Mouse (Mus musculus) limb, embryonic 14.5 days (tissue): Measurements from ENCODE around the gene Hspg2. TPM values are rescaled to one million over a fixed set of nuclear protein-coding genes. Genes with fewer than 3 reads are reported as not detected.
A peak's percentile ranks its signal among the peaks of the same experiment; 100 is the strongest.
"Not testable (repeated sequence)": the region's sequence is repeated elsewhere in the genome, so short reads cannot be mapped to it uniquely, and the experiment has no call there.

ENCODE experiments used
- ATAC-seq: fragments of 200-750 bp; cut with Nextera tagmentation; 2 replicates; pipeline ENCODE4 v1.8.0; 2017; ENCODE audit warnings: low read depth, moderate number of reproducible peaks, moderate TSS enrichment; ENCODE audit not compliant: low FRiP score
- DNase-seq: peaks from one replicate; pipeline ENCODE4 v3.0.0-alpha.2; 2015; ENCODE audit warnings: low spot score
- H3K27ac ChIP-seq: fragments of 300-500 bp; sonication (generic); replicated peaks from 2 replicates; pipeline ENCODE4 v1.5.1; 2014; ENCODE audit warnings: low read depth, mild to moderate bottlenecking, low read length, moderate library complexity, mixed read lengths
- H3K27me3 ChIP-seq: fragments of 300-500 bp; sonication (generic); 2 replicates; pipeline ENCODE4 v1.6.1; 2014; ENCODE audit warnings: low read length, mixed read lengths; ENCODE audit not compliant: control insufficient read depth, insufficient read depth
- H3K36me3 ChIP-seq: fragments of 300-500 bp; sonication (generic); 2 replicates; pipeline ENCODE4 v1.6.1; 2014; ENCODE audit warnings: mild to moderate bottlenecking, low read length, moderate library complexity, mixed read lengths; ENCODE audit not compliant: control insufficient read depth, insufficient read depth
- H3K4me1 ChIP-seq: fragments of 300-500 bp; sonication (generic); 2 replicates; pipeline ENCODE4 v1.6.1; 2014; ENCODE audit warnings: antibody characterized with exemption, low read length, mixed read lengths; ENCODE audit not compliant: control insufficient read depth, insufficient read depth
- H3K4me2 ChIP-seq: fragments of 300-500 bp; sonication (generic); replicated peaks from 2 replicates; pipeline ENCODE4 v1.6.1; 2014; ENCODE audit warnings: low read depth, mild to moderate bottlenecking, low read length, moderate library complexity; ENCODE audit not compliant: severe bottlenecking
- H3K4me3 ChIP-seq: fragments of 300-500 bp; sonication (generic); replicated peaks from 2 replicates; pipeline ENCODE4 v1.5.1; 2014; ENCODE audit warnings: low read length
- H3K9ac ChIP-seq: fragments of 300-500 bp; sonication (generic); 2 replicates; pipeline ENCODE4 v1.6.1; 2014; ENCODE audit warnings: mild to moderate bottlenecking, low read depth, low read length, moderate library complexity; ENCODE audit not compliant: severe bottlenecking
- H3K9me3 ChIP-seq: fragments of 300-500 bp; sonication (generic); 2 replicates; pipeline ENCODE4 v1.6.1; 2016; ENCODE audit warnings: low read length; ENCODE audit not compliant: control insufficient read depth
- POLR2A ChIP-seq: fragments of 200-500 bp; IDR thresholded peaks from 2 replicates; pipeline ENCODE4 v1.8.0; 2012; ENCODE audit warnings: inconsistent platforms, mild to moderate bottlenecking, moderate library complexity, borderline replicate concordance; ENCODE audit not compliant: insufficient read depth, insufficient read length; ENCODE audit errors: extremely low read depth
- WGBS: fragments of 180-500 bp; shearing (Covaris S2); extraction: QIAGEN DNeasy Blood & Tissue Kit; methylation state at CpG from one replicate; pipeline ENCODE4 v1.1.7; 2014; 5-methylcytosine and 5-hydroxymethylcytosine counted together
- polyA plus RNA-seq, 2 experiments: library from polyadenylated mRNA; depleted of rRNA in 1 of 2; stranded (reverse) in 1 of 2; unstranded in 1 of 2; fragments of >200 nt; fragmentation: Nextera tagmentation in 1 of 2; extraction: Ambion mirVana in 1 of 2; gene quantifications; 2 replicates each; pipeline versions ENCODE4 v1.2.1 to v1.2.3; 2012 to 2014

The Hspg2 gene
- polyA plus RNA-seq, 2 experiments: 65.6 to 97.4 TPM

GRCm38 (mm10) chr4:137577486-137577885, 108.9 kb downstream of the Hspg2 start:
- Histone ChIP-seq H3K27ac (no peak overlapping the region), H3K9ac (no peak overlapping the region), H3K4me1 (no peaks in the 10 kb centered on the region), H3K4me3 (no peak overlapping the region), H3K9me3 (no peaks in the 10 kb centered on the region), H3K36me3 (no peaks in the 10 kb centered on the region), H3K4me2 (no peak overlapping the region), H3K27me3 (peaks cover 18% of the 10 kb centered on the region; the same call in 1 of the 2 replicates)
- TF ChIP-seq POLR2A: no peak
- DNase-seq (no peak), ATAC-seq (no peak)
- 95% methylated on average over 12 of the region's 12 CpGs for WGBS

GRCm38 (mm10) chr4:137578181-137578845, 109.7 kb downstream of the Hspg2 start:
- 0 out of 2 replicates have a peak, but pooled peaks have one; percentile 36 for ATAC-seq
- H3K4me3 ChIP-seq: peak overlapping the region; percentile 31
- peak overlapping the region; percentile 38; the same call in 1 of the 2 replicates for H3K9ac ChIP-seq
- H3K36me3 ChIP-seq: no peaks in the 10 kb centered on the region
- peaks cover 18% of the 10 kb centered on the region; the same call in 1 of the 2 replicates for H3K27me3 ChIP-seq
- no peak overlapping the region for H3K27ac ChIP-seq
- peak overlapping the region; percentile 53 for H3K4me2 ChIP-seq
- TF ChIP-seq POLR2A: no peak
- no peaks in the 10 kb centered on the region for H3K4me1 ChIP-seq
- 5% methylated on average over 33 of the region's 39 CpGs for WGBS
- DNase-seq: no peak
- H3K9me3 ChIP-seq: no peaks in the 10 kb centered on the region

DNA sequence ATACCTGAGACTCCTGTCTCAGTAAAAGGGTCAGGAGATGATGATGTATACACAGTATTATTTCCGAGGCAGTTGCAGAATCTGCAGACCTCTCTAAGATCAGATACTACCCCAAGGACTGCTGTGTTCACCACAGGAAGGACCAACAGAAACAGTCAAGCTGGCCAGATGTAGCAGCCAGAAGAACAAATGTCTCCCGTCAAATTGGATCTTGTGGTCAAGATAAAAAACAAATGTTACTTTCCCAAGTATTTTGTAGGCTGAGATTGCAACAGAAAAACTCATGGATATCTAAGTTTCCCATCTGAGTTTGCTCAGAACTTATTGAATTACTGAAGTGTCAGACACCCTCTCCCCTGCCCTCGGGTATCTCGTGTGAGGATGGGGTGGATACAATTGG, 111.2 kb downstream of the Hspg2 start:
- ATAC-seq: no peak
- H3K27me3 ChIP-seq: peaks cover 18% of the 10 kb centered on the region; the same call in 1 of the 2 replicates
- no peak overlapping the region for H3K4me3 ChIP-seq
- no peaks in the 10 kb centered on the region for H3K36me3 ChIP-seq
- no peak overlapping the region for H3K27ac ChIP-seq
- DNase-seq: no peak
- H3K4me1 ChIP-seq: no peaks in the 10 kb centered on the region
- H3K4me2 ChIP-seq: no peak overlapping the region
- WGBS: 51% methylated on average over 4 of the region's 4 CpGs
- no peaks in the 10 kb centered on the region for H3K9me3 ChIP-seq
- no peak overlapping the region for H3K9ac ChIP-seq
- TF ChIP-seq POLR2A: no peak

GRCm38 (mm10) chr4:137580299-137580698, 111.7 kb downstream of the Hspg2 start:
- H3K27ac ChIP-seq: no peak overlapping the region
- H3K9ac ChIP-seq: no peak overlapping the region
- no peak for TF ChIP-seq POLR2A
- no peak for DNase-seq
- no peaks in the 10 kb centered on the region for H3K9me3 ChIP-seq
- H3K4me2 ChIP-seq: no peak overlapping the region
- H3K27me3 ChIP-seq: peaks cover 18% of the 10 kb centered on the region; the same call in 1 of the 2 replicates
- ATAC-seq: no peak
- no peaks in the 10 kb centered on the region for H3K36me3 ChIP-seq
- no peaks in the 10 kb centered on the region for H3K4me1 ChIP-seq
- H3K4me3 ChIP-seq: no peak overlapping the region
- 66% methylated on average over 2 of the region's 2 CpGs for WGBS

DNA sequence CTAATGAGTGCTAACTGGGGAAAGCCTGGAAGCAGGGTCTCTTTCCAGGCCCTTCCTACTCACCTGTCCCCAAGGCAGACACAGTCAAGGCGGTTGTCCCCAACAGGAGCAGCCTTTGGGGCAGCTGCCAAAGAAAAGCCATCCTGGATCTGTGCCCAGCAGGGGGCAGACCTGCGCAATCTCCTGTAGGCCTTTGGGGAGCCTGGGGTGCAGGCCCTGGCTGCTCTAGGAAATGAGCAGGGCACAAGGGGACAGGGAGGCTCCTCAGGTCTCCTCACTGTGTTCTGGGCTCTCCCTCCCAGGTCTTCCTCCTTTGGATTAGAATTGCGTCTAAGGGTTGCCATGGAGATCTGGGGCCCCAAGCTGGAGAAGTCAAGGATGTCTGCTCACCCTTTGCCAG, 113.2 kb downstream of the Hspg2 start:
- ATAC-seq: no peak

DNA sequence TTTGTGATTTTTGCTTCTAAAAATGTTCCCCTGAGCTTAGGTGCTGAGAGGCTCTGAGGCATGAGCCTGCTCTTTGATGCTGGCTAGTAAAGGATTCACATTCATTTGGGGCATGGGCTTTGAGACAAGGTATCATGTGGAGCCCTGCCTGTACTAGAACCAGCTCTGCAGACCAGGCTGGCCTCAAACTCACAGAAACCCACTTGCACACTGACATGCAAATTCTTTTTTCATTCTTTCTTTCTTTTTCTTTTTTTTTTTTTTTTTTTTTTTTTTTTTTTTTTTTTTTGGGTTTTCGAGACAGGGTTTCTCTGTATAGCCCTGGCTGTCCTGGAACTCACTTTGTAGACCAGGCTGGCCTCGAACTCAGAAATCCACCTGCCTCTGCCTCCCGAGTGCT, 120.5 kb downstream of the Hspg2 start:
- not testable (repeated sequence) for ATAC-seq, H3K4me1 ChIP-seq, H3K27ac ChIP-seq, H3K9ac ChIP-seq, H3K9me3 ChIP-seq, H3K4me2 ChIP-seq, DNase-seq, H3K27me3 ChIP-seq, H3K4me3 ChIP-seq, H3K36me3 ChIP-seq
- 96% methylated on average over 2 of the region's 3 CpGs for WGBS

More for the DNA sequence above, 113.2 kb downstream of the Hspg2 start:
- Histone ChIP-seq H3K27me3 (peaks cover 18% of the 10 kb centered on the region; the same call in 1 of the 2 replicates), H3K9me3 (no peaks in the 10 kb centered on the region), H3K27ac (no peak overlapping the region), H3K4me2 (no peak overlapping the region), H3K4me1 (no peaks in the 10 kb centered on the region), H3K4me3 (no peak overlapping the region), H3K36me3 (no peaks in the 10 kb centered on the region), H3K9ac (no peak overlapping the region)
- TF ChIP-seq POLR2A: no peak
- DNase-seq: no peak
- WGBS: 45% methylated on average over 3 of the region's 3 CpGs
